Mouse (Mus musculus) embryo, embryonic 10 days (tissue): ENCODE results near the gene Eogt.

Experiments used
- DNase-seq: peaks from one replicate; pipeline ENCODE4 v3.0.0-alpha.2; 2015; ENCODE audit warnings: low spot score

Gene Eogt

GRCm38 (mm10) chr6:97148383-97149251 is at the start of gene Eogt:
TSS of gene Eogt (minus strand) at chr6:97149182.
- DNase-seq, result peak; percentile 72

DNA sequence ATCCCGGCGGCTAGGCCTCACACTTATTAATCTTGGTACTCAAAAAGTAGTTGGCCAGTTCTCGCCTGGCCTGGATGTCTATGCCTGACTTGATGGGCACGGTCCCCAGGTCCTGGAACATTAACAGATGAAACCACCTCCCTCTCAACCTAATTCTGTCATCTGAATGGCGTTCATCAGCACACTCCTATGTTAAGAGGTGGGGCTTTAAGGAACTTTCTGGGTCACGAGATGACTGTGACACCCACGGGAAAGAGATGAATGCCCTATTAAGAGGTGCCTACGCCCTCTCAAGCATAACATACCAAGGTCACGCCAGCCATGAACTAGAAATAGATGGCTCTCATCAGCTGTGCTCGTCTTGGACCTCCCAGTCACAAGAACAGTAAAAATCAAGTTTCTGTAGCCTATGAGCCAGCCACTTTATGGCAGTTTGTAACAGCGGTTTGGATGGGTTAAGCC is 30.4 kb upstream of the Eogt start:
- peak; percentile 49 for DNase-seq

DNA sequence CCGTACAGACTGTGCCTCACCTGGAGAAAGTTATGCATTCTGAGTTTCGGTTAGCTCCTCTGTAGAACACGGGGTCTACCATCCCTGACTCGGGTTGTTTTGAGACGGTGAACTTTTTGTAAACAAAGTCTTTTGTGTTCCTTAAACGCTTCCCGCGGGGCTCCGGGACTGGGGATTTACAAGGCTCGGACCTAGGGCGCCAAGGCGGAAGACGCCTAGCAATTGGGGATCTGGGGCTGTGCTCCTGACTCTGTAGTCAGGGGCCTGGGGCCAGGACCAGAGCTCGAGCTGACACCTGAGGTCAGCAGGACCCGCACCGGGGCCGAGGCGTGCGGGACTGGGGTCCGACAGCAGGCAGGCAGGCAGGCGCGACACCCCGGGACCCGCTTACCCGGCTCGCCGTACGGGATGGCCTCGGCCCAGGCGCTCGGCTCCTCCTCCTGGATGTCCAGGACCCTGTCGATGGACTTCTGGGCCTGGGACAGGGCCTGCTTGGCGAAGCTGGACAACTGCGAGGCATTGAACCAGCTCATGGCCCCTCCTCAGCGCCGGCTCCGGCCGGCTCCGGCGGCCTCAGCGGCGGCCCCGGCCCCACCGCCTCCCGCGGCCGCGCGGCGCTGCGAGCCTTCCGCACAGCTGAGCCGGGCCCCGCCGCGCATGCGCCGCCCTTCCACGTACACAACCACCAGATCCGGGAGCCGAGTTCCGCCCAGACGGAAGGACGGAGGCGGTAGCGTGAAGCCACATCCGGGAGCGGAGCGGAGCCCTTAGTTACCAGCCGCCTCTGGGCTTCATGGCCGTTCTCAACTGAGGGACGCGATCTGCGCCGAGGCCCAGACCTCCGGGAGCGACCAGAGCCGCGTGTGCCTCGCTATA is 29.7 kb upstream of the Eogt start, which contains the start of gene Tmf1:
TSS of gene Tmf1 (minus strand) at position 632 of the 876 bp plus-strand sequence.
- peak; percentile 98 for DNase-seq

DNA sequence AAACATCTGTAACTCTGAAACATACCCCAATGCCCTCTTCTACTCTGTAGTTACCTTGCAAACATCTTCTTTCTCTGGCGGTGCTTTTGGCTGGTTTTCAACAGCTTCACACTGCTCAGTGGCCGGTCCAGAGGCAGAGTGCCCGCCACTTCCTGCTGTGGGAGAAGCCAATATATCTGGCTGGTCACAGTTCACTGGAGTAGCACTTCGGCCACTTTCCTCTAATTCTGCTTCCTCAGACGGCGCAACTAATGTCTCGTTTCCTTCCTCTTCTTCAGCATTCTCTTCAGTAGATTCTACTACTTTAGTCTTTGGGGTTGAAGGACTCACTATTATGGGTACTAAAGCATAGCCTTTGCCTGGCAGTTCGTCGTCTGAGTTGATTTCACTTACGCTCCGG is 26.7 kb upstream of the Eogt start:
- no peak for DNase-seq

DNA sequence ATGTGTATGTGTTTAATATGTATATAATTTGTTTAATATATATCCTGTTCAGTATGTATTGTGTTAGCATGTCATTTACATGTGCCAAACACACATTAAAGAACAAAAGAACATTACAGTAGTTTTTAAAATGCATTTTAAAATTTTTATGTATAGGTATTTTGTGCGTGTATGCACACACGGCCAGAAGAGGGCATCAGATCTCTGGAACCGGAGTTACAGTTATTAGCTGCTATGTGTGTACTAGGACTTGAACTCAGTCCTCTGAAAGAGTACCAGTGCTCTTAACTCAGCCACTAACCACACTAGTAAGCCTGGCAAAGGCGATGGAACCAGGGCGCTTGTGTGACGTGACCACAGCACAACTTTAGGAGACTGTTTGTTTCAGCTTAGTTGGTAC is 1.2 kb upstream of the Eogt start:
- no peak for DNase-seq

- no peak for DNase-seq
Measured at GRCm38 (mm10) chr6:97149721-97150120, 739 bp upstream of the Eogt start.

DNA sequence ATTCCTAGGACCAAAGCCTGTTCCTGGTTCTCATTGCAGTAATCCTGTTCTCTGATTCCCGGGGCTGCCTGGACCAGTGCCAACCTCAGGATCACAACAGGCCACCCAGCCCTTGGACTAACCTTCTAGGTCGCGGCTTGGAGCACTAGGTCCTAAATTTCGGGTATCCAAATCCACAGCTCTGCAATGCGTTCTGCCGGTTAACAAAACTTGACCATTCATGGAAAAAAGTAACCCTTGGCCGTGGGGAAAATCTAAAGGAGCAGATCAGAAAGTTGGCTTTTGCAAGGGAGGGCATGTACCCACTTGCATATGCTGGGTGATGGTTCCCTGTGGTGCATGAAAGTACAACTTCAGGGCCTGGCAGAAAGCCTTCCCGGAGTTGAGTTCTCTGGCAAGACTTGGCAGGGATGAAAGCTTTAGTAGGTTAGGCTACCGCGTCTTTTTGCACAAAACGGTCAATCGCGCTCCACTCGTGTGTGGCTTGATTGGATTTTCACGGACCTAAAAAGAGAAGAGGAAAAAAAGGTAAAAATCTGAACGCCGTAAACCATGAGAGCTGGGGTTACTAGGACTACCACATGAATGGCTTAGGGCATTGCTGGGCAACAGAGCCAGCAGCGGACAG is 1.1 kb downstream of the Eogt start:
- DNase-seq, result no peak

DNA sequence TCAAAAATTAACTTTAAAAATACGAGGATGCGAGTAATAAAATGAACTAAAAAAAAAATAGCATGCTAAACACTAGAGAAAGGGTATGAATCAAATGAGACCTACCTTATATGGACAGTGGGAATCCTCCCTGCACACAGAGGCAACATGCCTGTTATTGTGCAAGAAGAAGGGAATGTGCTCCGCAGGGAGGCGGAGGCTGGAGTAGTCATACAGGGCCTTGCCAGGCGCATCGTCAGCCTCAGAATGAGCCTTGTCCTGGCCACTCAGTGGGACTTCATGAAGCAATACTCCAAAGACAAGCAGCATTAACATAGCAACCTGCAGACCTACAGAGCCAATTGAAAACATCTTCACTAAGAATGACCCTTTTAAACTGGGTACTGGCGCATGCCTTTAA is 3.8 kb downstream of the Eogt start:
- no peak for DNase-seq

DNA sequence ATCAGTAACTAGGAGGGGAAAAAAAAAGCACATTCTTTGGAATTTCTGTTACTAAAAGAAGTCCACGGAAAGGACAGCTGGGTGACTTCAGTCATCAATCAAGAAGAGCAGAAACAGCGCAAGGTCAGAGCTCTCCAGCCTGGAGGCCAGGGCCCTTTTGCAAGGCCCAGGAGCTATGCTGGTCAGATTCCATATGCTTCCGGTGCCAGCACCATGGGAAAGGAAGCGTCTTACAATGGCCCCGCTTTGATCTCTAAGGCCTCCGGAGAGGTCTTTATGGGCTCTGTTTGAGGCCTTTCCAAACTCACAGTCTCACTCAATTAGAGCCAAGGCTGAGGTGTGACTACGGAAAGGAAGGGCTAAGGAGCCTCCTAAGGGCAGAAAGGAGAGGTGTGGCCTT is 4.6 kb downstream of the Eogt start:
- DNase-seq, result peak; percentile 75

GRCm38 (mm10) chr6:97142611-97143010 is 6.4 kb downstream of the Eogt start:
- DNase-seq, result no peak

GRCm38 (mm10) chr6:97141811-97142210 is 7.2 kb downstream of the Eogt start:
- DNase-seq, result no peak

DNA sequence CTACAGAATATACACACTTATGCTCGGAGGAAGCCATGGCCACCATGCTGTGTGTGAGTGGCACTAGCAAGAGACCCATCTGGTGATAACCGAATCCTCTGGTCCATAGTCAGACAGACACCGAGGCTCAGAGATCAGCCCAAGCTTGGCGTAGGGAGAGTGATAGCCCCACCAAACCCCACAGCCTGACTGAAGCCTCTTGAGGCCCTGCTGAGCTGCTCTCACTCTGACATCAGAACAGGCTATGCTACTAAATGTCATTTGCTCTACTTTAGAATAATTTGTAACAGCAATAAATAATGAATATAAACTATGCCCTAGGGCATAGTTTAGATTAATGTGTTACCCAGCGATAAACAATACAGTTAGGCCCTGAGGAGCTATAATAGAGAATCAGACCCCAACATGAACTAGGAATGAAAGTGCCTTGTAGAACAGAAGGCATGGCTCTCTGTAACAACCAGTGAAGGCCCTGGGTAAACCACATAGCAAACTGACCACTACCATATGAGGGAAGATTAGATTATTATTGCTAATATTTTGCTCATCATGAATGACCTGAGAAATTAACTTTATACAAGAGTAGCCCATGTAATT is 16.2 kb downstream of the Eogt start:
- DNase-seq, result no peak

GRCm38 (mm10) chr6:97131808-97132207 is 17.2 kb downstream of the Eogt start:
- DNase-seq, result peak; percentile 62

- peak; percentile 42 for DNase-seq
Measured at GRCm38 (mm10) chr6:97130979-97131378, 18.0 kb downstream of the Eogt start.

DNA sequence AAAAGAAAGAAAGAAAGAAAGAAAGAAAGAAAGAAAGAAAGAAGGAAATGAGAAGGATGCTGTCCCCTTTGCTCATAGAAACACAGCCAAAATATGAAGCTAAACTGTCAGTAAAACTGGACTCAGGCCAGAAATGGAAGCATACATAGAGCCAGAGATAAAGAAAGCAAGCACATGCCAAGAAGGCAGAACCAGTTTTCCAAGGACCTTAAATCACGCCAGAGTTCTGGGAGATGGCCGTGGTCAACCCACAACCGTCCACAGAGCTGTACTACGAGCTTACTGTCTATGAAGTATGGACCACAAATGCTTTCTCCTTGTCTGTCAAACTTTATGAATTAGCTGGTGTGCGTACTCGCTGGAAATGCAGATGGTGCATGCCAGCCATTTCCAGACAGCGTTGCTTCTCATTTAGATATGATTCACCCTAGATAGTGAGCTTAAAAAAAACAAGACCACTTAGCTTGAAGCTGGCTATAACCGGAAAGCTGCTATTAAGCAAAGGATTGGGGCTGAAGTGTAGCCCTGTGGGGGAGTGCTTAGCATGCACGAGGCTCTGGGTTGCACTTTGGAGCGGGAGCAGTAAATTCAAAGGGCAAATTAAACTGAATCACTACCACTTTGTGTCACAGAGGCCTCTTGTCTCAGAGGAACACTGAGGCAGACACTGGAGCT is 24.5 kb downstream of the Eogt start:
- DNase-seq, result no peak

DNA sequence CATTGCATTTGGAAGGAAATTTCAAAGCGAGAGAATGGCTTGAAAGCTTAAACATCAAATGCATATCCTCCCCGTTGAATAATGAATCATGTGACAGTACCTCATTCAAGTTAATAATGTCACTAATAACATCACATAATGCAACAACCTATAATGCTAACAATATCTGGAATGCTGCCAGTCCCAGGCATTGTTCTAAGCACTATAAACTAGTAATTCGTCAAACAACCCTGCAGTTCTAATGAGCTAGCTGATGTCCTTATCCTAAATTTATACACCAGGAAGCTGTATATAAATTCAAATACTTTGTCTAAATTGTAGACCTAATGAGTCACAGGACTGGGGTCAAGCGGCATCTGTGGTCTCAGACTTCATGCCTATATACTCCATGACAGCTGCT is 28.1 kb downstream of the Eogt start:
- no peak for DNase-seq

GRCm38 (mm10) chr6:97118327-97118726 is 30.7 kb downstream of the Eogt start:
- DNase-seq, result no peak

- no peak for DNase-seq
Measured at GRCm38 (mm10) chr6:97116896-97117295, 32.1 kb downstream of the Eogt start.

DNA sequence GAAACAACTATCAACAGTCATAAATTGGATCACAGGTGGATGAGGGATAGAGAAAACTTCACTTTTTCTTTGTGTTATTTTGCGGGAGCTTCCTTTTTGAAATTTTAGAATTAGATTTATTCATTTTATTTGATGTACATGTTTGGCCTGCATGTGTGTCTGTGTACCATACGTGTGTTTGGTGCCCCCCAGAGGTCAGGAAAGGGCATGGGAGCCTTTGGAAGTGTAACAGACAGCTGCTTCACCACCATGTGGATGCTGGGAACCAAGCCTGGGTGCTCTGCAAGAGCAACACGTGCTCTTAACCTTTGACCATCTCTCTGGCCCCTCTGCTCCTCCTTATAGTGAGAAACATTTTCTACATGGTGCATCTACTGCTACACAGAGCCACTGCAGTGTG is 34.2 kb downstream of the Eogt start:
- peak; percentile 17 for DNase-seq

DNA sequence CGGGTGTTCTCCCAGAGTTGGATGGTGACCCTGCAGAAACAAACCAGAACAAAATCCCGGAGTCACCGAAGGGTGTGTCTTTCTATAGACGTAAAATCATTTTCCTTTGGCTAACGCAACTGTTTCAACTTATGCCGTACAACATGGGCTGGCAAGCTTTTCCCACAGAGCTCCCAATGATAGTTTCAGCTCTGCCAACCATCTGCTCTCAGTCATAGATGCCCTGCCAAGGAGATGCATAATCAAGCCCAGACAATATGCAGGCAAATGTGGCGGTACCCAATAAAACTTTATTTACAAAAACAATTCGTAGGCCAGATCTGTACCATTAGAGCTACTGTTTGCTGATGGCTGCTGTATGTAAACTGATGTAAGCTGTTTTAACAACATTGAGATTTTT is 36.8 kb downstream of the Eogt start:
- no peak for DNase-seq

GRCm38 (mm10) chr6:97106777-97107176 is 42.2 kb downstream of the Eogt start:
- DNase-seq, result peak; percentile 91
